Mouse (Mus musculus): ENCODE results near the gene Gm3047.
"Not testable (repeated sequence)": the region's sequence is repeated elsewhere in the genome, so short reads cannot be mapped to it uniquely, and the experiment has no call there.

Gene Gm3047

GRCm38 (mm10) chr14:4555105-4555504, at the start of gene Gm3047:
Gm3047 (plus strand) TSS chr14:4555405.
- not testable (repeated sequence) for DNase-seq (ENCODE audit: low read depth, low spot score)
